Mouse (Mus musculus): ENCODE data around the gene Rab7b.

GRCm38 (mm10) chr1:131758796-131759195, 70.3 kb downstream of the Rab7b start:
- TF ChIP-seq CTCF (IDR thresholded peaks at IDR 0.05; ENCODE audit: low read depth) (no peak), EP300 (IDR thresholded peaks at IDR 0.05; ENCODE audit: low read depth) (no peak)

Measured in heart, postnatal 0 days (tissue).